In genomic region chr15:31426066-31426706, GRCm38 (mm10) we compare ENCODE assay signal across 14 mouse cellular contexts. TPM values are rescaled to one million over a fixed set of nuclear protein-coding genes. Genes with fewer than 3 reads are reported as not detected.
DNase-seq lines count a peak whose midpoint lies in the region; ATAC-seq and TF ChIP-seq lines count a peak whose summit lies in the region.
"Had no signal": no experiment of that assay in that cellular context is flagged by ENCODE, and none has a peak within 500 bp of the region (broad histone marks: within the 10 kb centered on the region; RNA-seq: fewer than 3 reads in every experiment).

No protein-coding gene starts in this region.

- no peak overlapping the region for H3K9ac ChIP-seq in CH12.LX (ENCODE audit: insufficient read depth, low read depth)
- H3K9ac ChIP-seq: liver, postnatal 0 days had no signal

- 38% methylated on average over 8 of the region's 8 CpGs for WGBS in cerebellum, adult 2 months

- no peak overlapping the region for H3K4me2 ChIP-seq in CH12.LX (ENCODE audit: insufficient read depth, low read depth, poor library complexity, severe bottlenecking)
- peak overlapping the region; percentile 57 for H3K4me2 ChIP-seq in myocyte (ENCODE audit: low read depth)
- H3K4me2 ChIP-seq: midbrain, embryonic 11.5 days had no signal

- peak overlapping the region; percentile 53; the same call in 1 of the 2 replicates for H3K27ac ChIP-seq in layer of hippocampus, adult 2 months
- H3K27ac ChIP-seq in CH12.LX (ENCODE audit: insufficient read depth, low read depth) = no peak overlapping the region
- no peak overlapping the region for H3K27ac ChIP-seq in cerebellum, adult 2 months (ENCODE audit: insufficient read depth, low read length)

- H3K4me3 ChIP-seq in layer of hippocampus, adult 2 months = no peak overlapping the region
- H3K4me3 ChIP-seq in CH12.LX (replicated peaks in 1 of 3; ENCODE audit: low read depth in 2 of 3, low read length in 2 of 3, poor library complexity in 1 of 3) (no peak overlapping the region), myocyte (no peak overlapping the region)
- H3K4me3 ChIP-seq in cerebellum, adult 2 months (replicated peaks; ENCODE audit: insufficient read depth, low read depth, low read length) = no peak overlapping the region

- DNase-seq in layer of hippocampus, adult 2 months (ENCODE audit: low spot score in 2 of 2) = peak in 1 of 2 experiments; percentile 18
- DNase-seq in layer of hippocampus, postnatal 36 days = no peak
- DNase-seq in CH12.LX (ENCODE audit: extremely low read depth) = no peak
- DNase-seq in cerebellum, adult 2 months = no peak
- DNase-seq: cerebellum, postnatal 36 days; heart, adult 18-20 months; kidney, postnatal 4 days; left cerebral cortex, postnatal 4 days; liver, postnatal 0 days; thymus, postnatal 14 days had no signal

- H3K27me3 ChIP-seq in CH12.LX (replicated peaks) (no peaks in the 10 kb centered on the region), myocyte (ENCODE audit: control insufficient read depth, insufficient read depth, insufficient read length) (no peaks in the 10 kb centered on the region)
- H3K27me3 ChIP-seq in cerebellum, adult 2 months (ENCODE audit: control insufficient read depth, insufficient read depth, low read length) = no peaks in the 10 kb centered on the region

- in situ Hi-C loops in CH12.LX (cut with MboI; ENCODE audit: low pct_ligation_motif_present, low pct_unique_long_range_greater_than_20kb, low sequenced_read_pairs) = loop anchor here (25.0 kb wide), 1 partner anchor 489 kb away; no protein-coding TSS in a partner anchor

- no peak for TF ChIP-seq POLR2A in CH12.LX (IDR thresholded peaks at IDR 0.05; ENCODE audit: low read depth, low read length)
- no peak for TF ChIP-seq POLR2A in myocyte (IDR thresholded peaks at IDR 0.05; ENCODE audit: insufficient read length, low read depth)
- TF ChIP-seq POLR2A in cerebellum, adult 2 months (IDR thresholded peaks at IDR 0.05; ENCODE audit: borderline replicate concordance, insufficient read depth, low read length) = no peak

- no peaks in the 10 kb centered on the region for H3K9me3 ChIP-seq in CH12.LX (replicated peaks; ENCODE audit: low read length)

- H3ac ChIP-seq in myocyte (ENCODE audit: control insufficient read depth, insufficient read length) = no peak overlapping the region

- TF ChIP-seq EP300 in CH12.LX (IDR thresholded peaks at IDR 0.05; ENCODE audit: low read length) = no peak

- TF ChIP-seq RAD21 in CH12.LX (IDR thresholded peaks at IDR 0.05; ENCODE audit: low read depth, low read length) = no peak

- no peak for TF ChIP-seq CTCF in layer of hippocampus, adult 2 months (conservative IDR thresholded peaks at IDR 0.05)
- no peak for TF ChIP-seq CTCF in CH12.LX (conservative IDR thresholded peaks at IDR 0.05 in 1 of 2, IDR thresholded peaks at IDR 0.05 in 1 of 2; ENCODE audit: low read depth in 2 of 2, low read length in 2 of 2)
- TF ChIP-seq CTCF in cerebellum, adult 2 months (IDR thresholded peaks at IDR 0.05; ENCODE audit: borderline replicate concordance, insufficient read depth, low read depth, low read length) = no peak

- ATAC-seq in hematopoietic stem cell, adult 5-6 weeks (replicated peaks in 1 of 2; ENCODE audit: insufficient read depth in 1 of 2, low FRiP score in 2 of 2, low TSS enrichment in 1 of 2, low read depth in 1 of 2, poor library complexity in 2 of 2, severe bottlenecking in 2 of 2) = peak; percentile 94 to 95
- no peak for ATAC-seq in CD4-positive, CD25-positive, alpha-beta regulatory T cell, adult 4 months
- ATAC-seq: liver, postnatal 0 days had no signal

- H3K4me1 ChIP-seq in CH12.LX (ENCODE audit: control insufficient read depth in 1 of 2, insufficient read depth in 2 of 2) = peaks cover 27 to 63% of the 10 kb centered on the region in 2 experiments
- no peaks in the 10 kb centered on the region for H3K4me1 ChIP-seq in cerebellum, adult 2 months (ENCODE audit: control insufficient read depth, insufficient read depth, low read length)

- dilution Hi-C loops in CH12.LX (cut with MboI; ENCODE audit: extremely low pct_ligation_motif_present, extremely low pct_unique_long_range_greater_than_20kb, low sequenced_read_pairs) = no loop called here

- H3K79me2 ChIP-seq in CH12.LX (replicated peaks; ENCODE audit: control insufficient read depth, extremely low read depth, insufficient read depth, poor library complexity, severe bottlenecking) (no peaks in the 10 kb centered on the region), myocyte (ENCODE audit: control insufficient read depth, insufficient read depth) (no peaks in the 10 kb centered on the region)

- H3K36me3 ChIP-seq in CH12.LX (replicated peaks in 1 of 2; ENCODE audit: control insufficient read depth in 1 of 2, insufficient read depth in 1 of 2, low read length in 1 of 2) (no peaks in the 10 kb centered on the region), myocyte (ENCODE audit: control insufficient read depth, insufficient read depth) (no peaks in the 10 kb centered on the region)

TF ChIP-seq in CH12.LX, 34 proteins besides CTCF, POLR2A, EP300 and RAD21:
- TF ChIP-seq ELF1 (IDR thresholded peaks at IDR 0.05; ENCODE audit: low read depth, low read length) = 0 out of 2 replicates have a peak, but pooled peaks have one; percentile 9
- TF ChIP-seq KAT2A (IDR thresholded peaks at IDR 0.05; ENCODE audit: insufficient replicate concordance, low read length) = no peak

TF ChIP-seq in myocyte, 11 proteins besides CTCF, POLR2A, EP300 and RAD21:
- TF ChIP-seq MYOD1 (IDR thresholded peaks at IDR 0.05; ENCODE audit: control insufficient read depth in 1 of 3, insufficient read length in 2 of 3, low read depth in 2 of 3) = peak; percentile 92 to 99 (median 99)
- peak; percentile 94 to 99 (median 98) for TF ChIP-seq MYOG (IDR thresholded peaks at IDR 0.05; ENCODE audit: control insufficient read depth in 1 of 3, insufficient read depth in 1 of 3, insufficient read length in 2 of 3, low read depth in 2 of 3)
- TF ChIP-seq CEBPB (IDR thresholded peaks at IDR 0.05; ENCODE audit: insufficient read depth, poor library complexity, severe bottlenecking) = no peak
- no peak for TF ChIP-seq REST (IDR thresholded peaks at IDR 0.05; ENCODE audit: insufficient read depth, insufficient read length)
- TF ChIP-seq POLR2AphosphoS2 (IDR thresholded peaks at IDR 0.05; ENCODE audit: insufficient read length, low read depth) = no peak
- TF ChIP-seq E2F4 (IDR thresholded peaks at IDR 0.05; ENCODE audit: insufficient read depth) = no peak
- peak; percentile 97 for TF ChIP-seq TCF3 (IDR thresholded peaks at IDR 0.05; ENCODE audit: insufficient read length, low read depth)
- TF ChIP-seq SRF (IDR thresholded peaks at IDR 0.05; ENCODE audit: control insufficient read depth, insufficient read length, low read depth) = no peak
- TF ChIP-seq MAX (IDR thresholded peaks at IDR 0.05; ENCODE audit: low read depth) = no peak
- TF ChIP-seq USF1 (IDR thresholded peaks at IDR 0.05; ENCODE audit: low read depth) = no peak
- TF ChIP-seq TCF12 (IDR thresholded peaks at IDR 0.05; ENCODE audit: insufficient read depth, poor library complexity, severe bottlenecking) = peak; percentile 93

RNA-seq across cellular contexts. Expression of gene Ropn1l, which starts 27.4 kb away (rescaled TPM):
- 1 to 10 TPM in 1 of 2 experiments, under 1 TPM in 1; 0.88 to 1.2 TPM for total RNA-seq in layer of hippocampus, adult 2 months (2021)
- 1 to 10 TPM in 1 of 2 experiments, under 1 TPM in 1; 0.50 to 1.1 TPM for total RNA-seq in layer of hippocampus, postnatal 36 days (2021)
- total RNA-seq in CH12.LX (2012; rRNA removed) (2.1 and 2.9 TPM in 2 replicates), CH12.LX (2014; rRNA removed) (2.0 and 2.6 TPM in 2 replicates)
- polyA plus RNA-seq in CH12.LX (2012; ENCODE audit: insufficient read length, low read depth) (1.1 and 1.7 TPM in 2 replicates), myocyte (2012; fragmentation: generic; extraction: Trizol) (10.3 TPM)
- total RNA-seq in hematopoietic stem cell, adult 5-6 weeks (2017) = 3.4 TPM in 1 of 2 replicates, not detected in the other
- 1.3 TPM in 2 replicates for polyA plus RNA-seq in cerebellum, adult 2 months (2012; rRNA removed)
- polyA plus RNA-seq in CD4-positive, CD25-positive, alpha-beta regulatory T cell, adult 4 months (2017; shearing (Covaris generic)) = 1 to 10 TPM in 1 of 2 experiments, not detected in 1; 1.0 TPM
- total RNA-seq: heart, adult 18-20 months had no signal

RNA-seq across cellular contexts. Expression of gene Ankrd33b, which starts 58.7 kb away (rescaled TPM):
- total RNA-seq in layer of hippocampus, adult 2 months (2021) = 10 to 100 TPM; 58.7 to 59.4 TPM
- total RNA-seq in layer of hippocampus, postnatal 36 days (2021) = 10 to 100 TPM; 53.2 to 54.2 TPM
- total RNA-seq in CH12.LX (2012; rRNA removed) (38.1 and 50.0 TPM in 2 replicates), CH12.LX (2014; rRNA removed) (69.1 and 69.6 TPM in 2 replicates)
- polyA plus RNA-seq in CH12.LX (2012; ENCODE audit: insufficient read length, low read depth) (55.3 and 60.3 TPM in 2 replicates), myocyte (2012; fragmentation: generic; extraction: Trizol) (5.7 TPM)
- 7.3 and 7.4 TPM in 2 replicates for total RNA-seq in hematopoietic stem cell, adult 5-6 weeks (2017)
- 3.5 and 4.0 TPM in 2 replicates for polyA plus RNA-seq in cerebellum, adult 2 months (2012; rRNA removed)
- not detected for polyA plus RNA-seq in CD4-positive, CD25-positive, alpha-beta regulatory T cell, adult 4 months (2017; shearing (Covaris generic))
